Mouse (Mus musculus): ENCODE measurements around the gene Gm5458. TPM values are rescaled to one million over a fixed set of nuclear protein-coding genes. Genes with fewer than 3 reads are reported as not detected.
"Not testable (repeated sequence)": the region's sequence is repeated elsewhere in the genome, so short reads cannot be mapped to it uniquely, and the experiment has no call there.

Gm5458 gene
- polyA plus RNA-seq (2015; fragmentation: Nextera tagmentation; extraction: Ambion mirVana) = not detected in 2 replicates

GRCm38 (mm10) chr14:19602481-19602880, at the start of gene Gm5458:
Gene Gm5458, minus strand, starts transcription at chr14:19602581.
- WGBS = 76% methylated on average over 1 of the region's 2 CpGs
- not testable (repeated sequence) for ATAC-seq; H3K9ac ChIP-seq (replicated peaks; ENCODE audit: low read depth, low read length)

GRCm38 (mm10) chr14:19646232-19646631, 43.9 kb upstream of the Gm5458 start:
- Histone ChIP-seq H3K4me3 (replicated peaks; ENCODE audit: low read length) (no peak overlapping the region), H3K9me3 (ENCODE audit: control insufficient read depth, low read length) (no peaks in the 10 kb centered on the region), H3K36me3 (ENCODE audit: control insufficient read depth, insufficient read depth) (no peaks in the 10 kb centered on the region), H3K9ac (replicated peaks; ENCODE audit: low read depth, low read length) (no peak overlapping the region), H3K4me1 (replicated peaks; ENCODE audit: control insufficient read depth, insufficient read depth, low read length) (no peaks in the 10 kb centered on the region), H3K4me2 (ENCODE audit: low read length) (no peak overlapping the region), H3K27ac (ENCODE audit: low read length) (no peak overlapping the region), H3K27me3 (replicated peaks; ENCODE audit: control insufficient read depth, insufficient read depth, low read length) (no peaks in the 10 kb centered on the region)
- no peak for ATAC-seq
- 77% methylated on average over 3 of the region's 3 CpGs for WGBS

More at GRCm38 (mm10) chr14:19602481-19602880, at the start of gene Gm5458:
- not testable (repeated sequence) for H3K4me3 ChIP-seq (replicated peaks; ENCODE audit: low read length); H3K27me3 ChIP-seq (replicated peaks; ENCODE audit: control insufficient read depth, insufficient read depth, low read length); H3K36me3 ChIP-seq (ENCODE audit: control insufficient read depth, insufficient read depth); H3K9me3 ChIP-seq (ENCODE audit: control insufficient read depth, low read length); H3K4me1 ChIP-seq (replicated peaks; ENCODE audit: control insufficient read depth, insufficient read depth, low read length); H3K27ac ChIP-seq (ENCODE audit: low read length); H3K4me2 ChIP-seq (ENCODE audit: low read length)

GRCm38 (mm10) chr14:19584804-19585667, 17.3 kb downstream of the Gm5458 start, which contains the start of gene Gm2237:
Gene Gm2237, minus strand, starts transcription at chr14:19585135.
- H3K9me3 ChIP-seq (ENCODE audit: control insufficient read depth, low read length); H3K4me1 ChIP-seq (replicated peaks; ENCODE audit: control insufficient read depth, insufficient read depth, low read length); H3K27ac ChIP-seq (ENCODE audit: low read length); ATAC-seq; H3K36me3 ChIP-seq (ENCODE audit: control insufficient read depth, insufficient read depth); H3K27me3 ChIP-seq (replicated peaks; ENCODE audit: control insufficient read depth, insufficient read depth, low read length): not testable (repeated sequence)
- Histone ChIP-seq H3K9ac (replicated peaks; ENCODE audit: low read depth, low read length) (peak within 1 kb of the TSS; percentile 60), H3K4me2 (ENCODE audit: low read length) (peak within 1 kb of the TSS; percentile 40), H3K4me3 (replicated peaks; ENCODE audit: low read length) (peak within 1 kb of the TSS; percentile 47)
- 0% methylated on average over 26 of the region's 62 CpGs for WGBS

GRCm38 (mm10) chr14:19549863-19550262, 52.5 kb downstream of the Gm5458 start, which contains the start of gene Gm2244:
Gene Gm2244, minus strand, starts transcription at chr14:19549963.
- not testable (repeated sequence) for H3K27me3 ChIP-seq (replicated peaks; ENCODE audit: control insufficient read depth, insufficient read depth, low read length); H3K4me1 ChIP-seq (replicated peaks; ENCODE audit: control insufficient read depth, insufficient read depth, low read length); H3K4me3 ChIP-seq (replicated peaks; ENCODE audit: low read length); ATAC-seq; H3K4me2 ChIP-seq (ENCODE audit: low read length); H3K9me3 ChIP-seq (ENCODE audit: control insufficient read depth, low read length); H3K27ac ChIP-seq (ENCODE audit: low read length); H3K36me3 ChIP-seq (ENCODE audit: control insufficient read depth, insufficient read depth); H3K9ac ChIP-seq (replicated peaks; ENCODE audit: low read depth, low read length)
- WGBS = 93% methylated on average over 1 of the region's 3 CpGs

Other genes starting within 250 kb of the Gm5458 start
- 0.53 and 0.70 TPM in 2 replicates for gene Gm21738, start 183.7 kb downstream of the Gm5458 start, polyA plus RNA-seq (2015; fragmentation: Nextera tagmentation; extraction: Ambion mirVana)
- 0.34 TPM in 1 of 2 replicates, not detected in the other for gene Gm2244, start 52.6 kb downstream of the Gm5458 start, polyA plus RNA-seq (2015; fragmentation: Nextera tagmentation; extraction: Ambion mirVana)
- 4.8 and 4.9 TPM in 2 replicates for gene Gm2237, start 17.4 kb downstream of the Gm5458 start, polyA plus RNA-seq (2015; fragmentation: Nextera tagmentation; extraction: Ambion mirVana)
- 28.4 and 39.7 TPM in 2 replicates for gene Nid2, start 148.7 kb upstream of the Gm5458 start, polyA plus RNA-seq (2015; fragmentation: Nextera tagmentation; extraction: Ambion mirVana)
- 163 and 184 TPM in 2 replicates for gene Rtraf, start 221.2 kb upstream of the Gm5458 start, polyA plus RNA-seq (2015; fragmentation: Nextera tagmentation; extraction: Ambion mirVana)